Comparison of ENCODE assay signal across 9 mouse cellular contexts in genomic region chr1:87396923-87397586, GRCm38 (mm10). TPM values are rescaled to one million over a fixed set of nuclear protein-coding genes. Genes with fewer than 3 reads are reported as not detected.
A peak's percentile ranks its signal among the peaks of the same experiment; 100 is the strongest.
DNase-seq lines count a peak whose midpoint lies in the region; ATAC-seq and TF ChIP-seq lines count a peak whose summit lies in the region.
"Had no signal": no experiment of that assay in that cellular context is flagged by ENCODE, and none has a peak within 500 bp of the region (broad histone marks: within the 10 kb centered on the region; RNA-seq: fewer than 3 reads in every experiment).

No protein-coding gene starts in this region.

- DNase-seq in hindbrain, embryonic 14.5 days (ENCODE audit: low spot score): no peak
- peak; percentile 35 for DNase-seq in NIH3T3 (ENCODE audit: low read depth)
- DNase-seq in brain, embryonic 14.5 days (ENCODE audit: low read depth): peak; percentile 47
- DNase-seq in lung, adult 2 months: peak; percentile 21
- no peak for DNase-seq in thymus, adult 2 months
- no peak for DNase-seq in testis, postnatal 14 days (ENCODE audit: low spot score)
- DNase-seq in liver, embryonic 11.5 days (ENCODE audit: low spot score): no peak

- H3K4me3 ChIP-seq in hindbrain, embryonic 15.5 days: no peak overlapping the region
- no peak overlapping the region for H3K4me3 ChIP-seq in hindbrain, embryonic 14.5 days (replicated peaks; ENCODE audit: low read length)
- no peak overlapping the region for H3K4me3 ChIP-seq in lung, adult 2 months (replicated peaks; ENCODE audit: extremely low read depth, low read depth, low read length)
- H3K4me3 ChIP-seq in thymus, adult 2 months (ENCODE audit: control insufficient read depth, insufficient read depth, low read length): no peak overlapping the region
- H3K4me3 ChIP-seq in liver, embryonic 11.5 days (ENCODE audit: low read depth, low read length): no peak overlapping the region

- H3K27ac ChIP-seq in hindbrain, embryonic 15.5 days (replicated peaks): peak overlapping the region; percentile 45; the same call in 1 of the 2 replicates
- H3K27ac ChIP-seq in hindbrain, embryonic 14.5 days: no peak overlapping the region
- no peak overlapping the region for H3K27ac ChIP-seq in thymus, adult 2 months (ENCODE audit: control insufficient read depth, insufficient read depth, low read length)
- H3K27ac ChIP-seq in liver, embryonic 11.5 days (ENCODE audit: low read depth, low read length): no peak overlapping the region

- H3K27me3 ChIP-seq in hindbrain, embryonic 15.5 days: no peaks in the 10 kb centered on the region
- no peaks in the 10 kb centered on the region for H3K27me3 ChIP-seq in hindbrain, embryonic 14.5 days (ENCODE audit: control insufficient read depth, insufficient read depth, low read length)
- no peaks in the 10 kb centered on the region for H3K27me3 ChIP-seq in thymus, adult 2 months (ENCODE audit: control insufficient read depth, insufficient read depth, low read length)
- H3K27me3 ChIP-seq in liver, embryonic 11.5 days (replicated peaks; ENCODE audit: control insufficient read depth, insufficient read depth, low read length): no peaks in the 10 kb centered on the region

- ATAC-seq in hindbrain, embryonic 15.5 days (ENCODE audit: low FRiP score, low read depth): no peak
- ATAC-seq in hindbrain, embryonic 14.5 days (ENCODE audit: low FRiP score): no peak
- no peak for ATAC-seq in liver, embryonic 11.5 days (replicated peaks; ENCODE audit: low FRiP score)

- peaks cover 5% of the 10 kb centered on the region for H3K36me3 ChIP-seq in hindbrain, embryonic 15.5 days
- no peaks in the 10 kb centered on the region; the same call in 1 of the 2 replicates for H3K36me3 ChIP-seq in hindbrain, embryonic 14.5 days (replicated peaks; ENCODE audit: control insufficient read depth, insufficient read depth)
- no peaks in the 10 kb centered on the region for H3K36me3 ChIP-seq in thymus, adult 2 months (ENCODE audit: control insufficient read depth, insufficient read depth, low read length)
- H3K36me3 ChIP-seq in liver, embryonic 11.5 days (ENCODE audit: control insufficient read depth, insufficient read depth, low read length): no peaks in the 10 kb centered on the region

- no peaks in the 10 kb centered on the region for H3K4me1 ChIP-seq in hindbrain, embryonic 15.5 days (replicated peaks)
- H3K4me1 ChIP-seq in hindbrain, embryonic 14.5 days (replicated peaks; ENCODE audit: control insufficient read depth, insufficient read depth, low read length): no peaks in the 10 kb centered on the region
- H3K4me1 ChIP-seq in lung, adult 2 months (ENCODE audit: control insufficient read depth, insufficient read depth, low read length): no peaks in the 10 kb centered on the region; the same call in 1 of the 2 replicates
- no peaks in the 10 kb centered on the region for H3K4me1 ChIP-seq in thymus, adult 2 months (replicated peaks; ENCODE audit: control insufficient read depth, insufficient read depth, low read length)
- H3K4me1 ChIP-seq in liver, embryonic 11.5 days (replicated peaks; ENCODE audit: control insufficient read depth, insufficient read depth, low read length): no peaks in the 10 kb centered on the region

- 78% methylated on average over 7 of the region's 7 CpGs for WGBS in hindbrain, embryonic 15.5 days
- 84% methylated on average over 7 of the region's 7 CpGs for WGBS in hindbrain, embryonic 14.5 days
- 44% methylated on average over 7 of the region's 7 CpGs for WGBS in lung, adult 2 months
- WGBS in thymus, adult 2 months: 93% methylated on average over 7 of the region's 7 CpGs
- 91% methylated on average over 7 of the region's 7 CpGs for WGBS in liver, embryonic 11.5 days

- no peak overlapping the region for H3K9ac ChIP-seq in hindbrain, embryonic 15.5 days
- H3K9ac ChIP-seq in hindbrain, embryonic 14.5 days: no peak overlapping the region
- no peak overlapping the region for H3K9ac ChIP-seq in liver, embryonic 11.5 days (ENCODE audit: low read depth, low read length)

- no peak for TF ChIP-seq CTCF in brain, embryonic 14.5 days (IDR thresholded peaks at IDR 0.05; ENCODE audit: borderline replicate concordance, extremely low read depth, insufficient read depth, insufficient read length)
- TF ChIP-seq CTCF in lung, adult 2 months (IDR thresholded peaks at IDR 0.05; ENCODE audit: insufficient read depth, low read length): no peak
- TF ChIP-seq CTCF in thymus, adult 2 months (IDR thresholded peaks at IDR 0.05; ENCODE audit: borderline replicate concordance, control insufficient read depth, extremely low read depth, insufficient read depth, low read length, poor library complexity): no peak

- H3K4me2 ChIP-seq in hindbrain, embryonic 15.5 days: no peak overlapping the region
- H3K4me2 ChIP-seq in hindbrain, embryonic 14.5 days (replicated peaks): no peak overlapping the region
- H3K4me2 ChIP-seq in liver, embryonic 11.5 days: no peak overlapping the region

- H3K9me3 ChIP-seq in hindbrain, embryonic 15.5 days: no peaks in the 10 kb centered on the region
- H3K9me3 ChIP-seq in hindbrain, embryonic 14.5 days (ENCODE audit: control insufficient read depth, low read length): no peaks in the 10 kb centered on the region
- no peaks in the 10 kb centered on the region for H3K9me3 ChIP-seq in liver, embryonic 11.5 days (ENCODE audit: control insufficient read depth, low read length)

- no peak for TF ChIP-seq POLR2A in brain, embryonic 14.5 days (IDR thresholded peaks at IDR 0.05; ENCODE audit: borderline replicate concordance, extremely low read depth, insufficient read depth, insufficient read length, poor library complexity, severe bottlenecking)
- no peak for TF ChIP-seq POLR2A in lung, adult 2 months (IDR thresholded peaks at IDR 0.05; ENCODE audit: borderline replicate concordance, extremely low read depth, low read depth, low read length)
- TF ChIP-seq POLR2A in thymus, adult 2 months (IDR thresholded peaks at IDR 0.05; ENCODE audit: control insufficient read depth, extremely low read depth, insufficient read depth, low read length, poor library complexity): no peak

RNA-seq across cellular contexts. Expression of gene Kcnj13, which starts 2.5 kb away (rescaled TPM):
- 16.0 and 17.9 TPM in 2 replicates for polyA plus RNA-seq in hindbrain, embryonic 15.5 days (2015; fragmentation: Nextera tagmentation; extraction: Ambion mirVana)
- polyA plus RNA-seq in hindbrain, embryonic 14.5 days (2014; fragmentation: Nextera tagmentation; extraction: Ambion mirVana): 16.4 and 29.6 TPM in 2 replicates
- 2.7 and 6.8 TPM in 2 replicates for polyA plus RNA-seq in brain, embryonic 14.5 days (2012; rRNA removed)
- polyA plus RNA-seq in lung, adult 2 months (2012; rRNA removed): 8.7 and 14.2 TPM in 2 replicates
- polyA plus RNA-seq in thymus, adult 2 months (2012; rRNA removed): not detected in 2 replicates
- polyA plus RNA-seq in liver, embryonic 11.5 days (2014; fragmentation: Nextera tagmentation; extraction: Ambion mirVana): 0.32 and 1.6 TPM in 2 replicates
- polyA plus RNA-seq: neural tube, embryonic 11.5 days had no signal

Comparison
In these comparisons a context has a peak if more than half of its experiments do, and no peak if none do; other contexts are left out.
1. DNase-seq: peak in NIH3T3 (single experiment), brain, embryonic 14.5 days (single experiment) and lung, adult 2 months (single experiment); none in hindbrain, embryonic 14.5 days (single experiment), thymus, adult 2 months (single experiment), testis, postnatal 14 days (single experiment) and liver, embryonic 11.5 days (single experiment).